Mouse (Mus musculus): ENCODE measurements around the gene Frzb. TPM values are rescaled to one million over a fixed set of nuclear protein-coding genes. Genes with fewer than 3 reads are reported as not detected.
"Not testable (repeated sequence)": the region's sequence is repeated elsewhere in the genome, so short reads cannot be mapped to it uniquely, and the experiment has no call there.

Frzb gene
- 54.7 and 56.2 TPM in 2 replicates for polyA plus RNA-seq (2016; fragmentation: Nextera tagmentation; extraction: Ambion mirVana)

DNA sequence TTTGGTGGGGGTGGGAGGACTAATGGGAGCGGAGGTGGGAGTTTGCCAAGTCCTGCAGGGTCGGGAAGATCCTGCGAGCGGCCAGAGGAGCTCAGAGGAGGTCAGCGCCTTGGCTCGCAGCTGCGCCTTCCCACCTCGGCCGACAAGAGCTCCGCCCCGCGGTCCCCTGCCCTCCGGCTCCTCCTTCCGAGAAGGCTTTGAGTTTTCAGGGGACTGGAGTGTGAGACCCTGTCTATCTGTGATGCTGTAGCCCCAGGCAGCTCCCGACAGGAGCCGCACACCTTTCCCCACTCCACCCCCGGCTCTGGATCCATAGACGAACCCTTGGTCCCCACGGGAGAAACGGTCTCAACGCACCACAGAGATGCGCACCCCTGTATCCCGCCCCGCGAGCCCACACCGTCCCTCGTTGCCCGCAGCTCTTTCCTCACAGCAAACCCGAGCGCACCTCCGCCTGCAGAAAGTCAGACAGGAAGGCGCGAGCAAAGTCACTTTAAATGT is at the start of gene Frzb:
TSS of gene Frzb (minus strand) at position 335 of the 501 bp plus-strand sequence.
- Histone ChIP-seq H3K27ac (peak within 1 kb of the TSS; percentile 88), H3K4me2 (peak within 1 kb of the TSS; percentile 96), H3K4me3 (replicated peaks) (peak within 1 kb of the TSS; percentile 68), H3K9me3 (no peaks in the 10 kb centered on the region; the same call in none of the 2 replicates), H3K9ac (replicated peaks) (peak within 1 kb of the TSS; percentile 81), H3K27me3 (0 out of 2 replicates have a peak, but pooled peaks cover 4% of the 10 kb centered on the region), H3K36me3 (0 out of 2 replicates have a peak, but pooled peaks cover 7% of the 10 kb centered on the region), H3K4me1 (replicated peaks) (peaks cover 13% of the 10 kb centered on the region)
- ATAC-seq (ENCODE audit: insufficient number of reproducible peaks, insufficient read depth, low FRiP score, low TSS enrichment, low read depth): peak; percentile 77
- under 1% methylated on average over 33 of the region's 33 CpGs for WGBS

GRCm38 (mm10) chr2:80495304-80495703 is 47.9 kb upstream of the Frzb start:
- ATAC-seq (ENCODE audit: insufficient number of reproducible peaks, insufficient read depth, low FRiP score, low TSS enrichment, low read depth); H3K27me3 ChIP-seq; H3K4me1 ChIP-seq (replicated peaks); H3K9ac ChIP-seq (replicated peaks); H3K9me3 ChIP-seq; H3K4me2 ChIP-seq; H3K4me3 ChIP-seq (replicated peaks); H3K27ac ChIP-seq: not testable (repeated sequence)
- peaks cover 10% of the 10 kb centered on the region; the same call in 1 of the 2 replicates for H3K36me3 ChIP-seq
- WGBS: 40% methylated on average over 7 of the region's 7 CpGs

DNA sequence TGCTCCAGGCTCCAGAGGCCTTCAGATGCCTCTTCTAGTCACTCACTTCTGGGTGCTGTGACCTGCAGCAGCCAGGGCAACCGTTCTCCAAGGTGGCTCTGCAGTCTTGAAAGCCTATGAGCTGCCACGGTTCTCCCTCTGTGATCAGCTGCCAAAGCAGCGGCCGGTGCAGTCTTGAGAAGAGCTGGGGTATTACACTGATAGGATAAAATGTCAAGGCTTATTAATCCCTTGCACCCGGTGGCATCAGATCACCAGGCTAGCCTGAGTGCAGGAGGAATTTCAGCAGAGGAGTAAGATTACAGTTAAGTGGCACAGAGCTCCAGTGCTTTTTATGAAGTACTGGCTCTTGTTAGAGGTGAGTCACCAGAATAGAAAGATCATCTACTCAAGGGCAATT is 39.4 kb upstream of the Frzb start:
- no peak for ATAC-seq (ENCODE audit: insufficient number of reproducible peaks, insufficient read depth, low FRiP score, low TSS enrichment, low read depth)
- H3K4me2 ChIP-seq: no peak overlapping the region
- no peaks in the 10 kb centered on the region for H3K27me3 ChIP-seq
- no peaks in the 10 kb centered on the region for H3K9me3 ChIP-seq
- 71% methylated on average over 5 of the region's 5 CpGs for WGBS
- no peaks in the 10 kb centered on the region for H3K36me3 ChIP-seq
- no peak overlapping the region for H3K9ac ChIP-seq (replicated peaks)
- no peak overlapping the region for H3K4me3 ChIP-seq (replicated peaks)
- no peak overlapping the region for H3K27ac ChIP-seq
- no peaks in the 10 kb centered on the region for H3K4me1 ChIP-seq (replicated peaks)

- H3K4me3 ChIP-seq (replicated peaks): no peak overlapping the region
- no peak overlapping the region for H3K27ac ChIP-seq
- no peak for ATAC-seq (ENCODE audit: insufficient number of reproducible peaks, insufficient read depth, low FRiP score, low TSS enrichment, low read depth)
- H3K36me3 ChIP-seq: no peaks in the 10 kb centered on the region
- 93% methylated on average over 5 of the region's 5 CpGs for WGBS
- no peaks in the 10 kb centered on the region for H3K9me3 ChIP-seq
- no peak overlapping the region for H3K9ac ChIP-seq (replicated peaks)
- no peaks in the 10 kb centered on the region for H3K27me3 ChIP-seq
- H3K4me2 ChIP-seq: no peak overlapping the region
- H3K4me1 ChIP-seq (replicated peaks): no peaks in the 10 kb centered on the region
Observed at GRCm38 (mm10) chr2:80484951-80485350, 37.5 kb upstream of the Frzb start.

GRCm38 (mm10) chr2:80475831-80476230 is 28.4 kb upstream of the Frzb start:
- H3K4me3 ChIP-seq (replicated peaks): no peak overlapping the region
- ATAC-seq (ENCODE audit: insufficient number of reproducible peaks, insufficient read depth, low FRiP score, low TSS enrichment, low read depth): no peak
- H3K4me1 ChIP-seq (replicated peaks): no peaks in the 10 kb centered on the region
- no peaks in the 10 kb centered on the region for H3K9me3 ChIP-seq
- no peaks in the 10 kb centered on the region for H3K36me3 ChIP-seq
- H3K27me3 ChIP-seq: no peaks in the 10 kb centered on the region
- H3K4me2 ChIP-seq: no peak overlapping the region
- H3K27ac ChIP-seq: no peak overlapping the region
- WGBS: 38% methylated on average over 1 of the region's 1 CpGs
- H3K9ac ChIP-seq (replicated peaks): no peak overlapping the region

GRCm38 (mm10) chr2:80474247-80474796 is 26.9 kb upstream of the Frzb start:
- Histone ChIP-seq H3K9me3 (no peaks in the 10 kb centered on the region), H3K27me3 (no peaks in the 10 kb centered on the region), H3K4me1 (replicated peaks) (no peaks in the 10 kb centered on the region), H3K36me3 (no peaks in the 10 kb centered on the region), H3K4me3 (replicated peaks) (no peak overlapping the region), H3K9ac (replicated peaks) (no peak overlapping the region), H3K27ac (no peak overlapping the region), H3K4me2 (no peak overlapping the region)
- WGBS: 82% methylated on average over 5 of the region's 5 CpGs
- ATAC-seq (ENCODE audit: insufficient number of reproducible peaks, insufficient read depth, low FRiP score, low TSS enrichment, low read depth): no peak

- WGBS: 75% methylated on average over 16 of the region's 16 CpGs
- H3K27me3 ChIP-seq: no peaks in the 10 kb centered on the region
- H3K27ac ChIP-seq: no peak overlapping the region
- no peak for ATAC-seq (ENCODE audit: insufficient number of reproducible peaks, insufficient read depth, low FRiP score, low TSS enrichment, low read depth)
- peaks cover 6% of the 10 kb centered on the region; the same call in 1 of the 2 replicates for H3K4me1 ChIP-seq (replicated peaks)
- no peaks in the 10 kb centered on the region for H3K36me3 ChIP-seq
- H3K4me2 ChIP-seq: no peak overlapping the region
- no peaks in the 10 kb centered on the region for H3K9me3 ChIP-seq
- no peak overlapping the region for H3K4me3 ChIP-seq (replicated peaks)
- H3K9ac ChIP-seq (replicated peaks): no peak overlapping the region
Observed at GRCm38 (mm10) chr2:80465991-80466821, 18.8 kb upstream of the Frzb start.

GRCm38 (mm10) chr2:80461827-80462226 is 14.4 kb upstream of the Frzb start:
- H3K4me2 ChIP-seq: no peak overlapping the region
- H3K4me1 ChIP-seq (replicated peaks): peaks cover 2% of the 10 kb centered on the region; the same call in 1 of the 2 replicates
- no peaks in the 10 kb centered on the region for H3K27me3 ChIP-seq
- no peaks in the 10 kb centered on the region for H3K9me3 ChIP-seq
- no peaks in the 10 kb centered on the region for H3K36me3 ChIP-seq
- ATAC-seq (ENCODE audit: insufficient number of reproducible peaks, insufficient read depth, low FRiP score, low TSS enrichment, low read depth): no peak
- no peak overlapping the region for H3K4me3 ChIP-seq (replicated peaks)
- 81% methylated on average over 8 of the region's 8 CpGs for WGBS
- no peak overlapping the region for H3K9ac ChIP-seq (replicated peaks)
- H3K27ac ChIP-seq: no peak overlapping the region

GRCm38 (mm10) chr2:80448231-80448630 is 806 bp upstream of the Frzb start:
- H3K27me3 ChIP-seq: 0 out of 2 replicates have a peak, but pooled peaks cover 4% of the 10 kb centered on the region
- WGBS: under 1% methylated on average over 12 of the region's 12 CpGs
- H3K4me3 ChIP-seq (replicated peaks): peak overlapping the region; percentile 68
- peak; percentile 29 for ATAC-seq (ENCODE audit: insufficient number of reproducible peaks, insufficient read depth, low FRiP score, low TSS enrichment, low read depth)
- peaks cover 13% of the 10 kb centered on the region for H3K4me1 ChIP-seq (replicated peaks)
- H3K36me3 ChIP-seq: 0 out of 2 replicates have a peak, but pooled peaks cover 7% of the 10 kb centered on the region
- no peaks in the 10 kb centered on the region; the same call in none of the 2 replicates for H3K9me3 ChIP-seq
- peak overlapping the region; percentile 88 for H3K27ac ChIP-seq
- H3K4me2 ChIP-seq: peak overlapping the region; percentile 96
- peak overlapping the region; percentile 81 for H3K9ac ChIP-seq (replicated peaks)

DNA sequence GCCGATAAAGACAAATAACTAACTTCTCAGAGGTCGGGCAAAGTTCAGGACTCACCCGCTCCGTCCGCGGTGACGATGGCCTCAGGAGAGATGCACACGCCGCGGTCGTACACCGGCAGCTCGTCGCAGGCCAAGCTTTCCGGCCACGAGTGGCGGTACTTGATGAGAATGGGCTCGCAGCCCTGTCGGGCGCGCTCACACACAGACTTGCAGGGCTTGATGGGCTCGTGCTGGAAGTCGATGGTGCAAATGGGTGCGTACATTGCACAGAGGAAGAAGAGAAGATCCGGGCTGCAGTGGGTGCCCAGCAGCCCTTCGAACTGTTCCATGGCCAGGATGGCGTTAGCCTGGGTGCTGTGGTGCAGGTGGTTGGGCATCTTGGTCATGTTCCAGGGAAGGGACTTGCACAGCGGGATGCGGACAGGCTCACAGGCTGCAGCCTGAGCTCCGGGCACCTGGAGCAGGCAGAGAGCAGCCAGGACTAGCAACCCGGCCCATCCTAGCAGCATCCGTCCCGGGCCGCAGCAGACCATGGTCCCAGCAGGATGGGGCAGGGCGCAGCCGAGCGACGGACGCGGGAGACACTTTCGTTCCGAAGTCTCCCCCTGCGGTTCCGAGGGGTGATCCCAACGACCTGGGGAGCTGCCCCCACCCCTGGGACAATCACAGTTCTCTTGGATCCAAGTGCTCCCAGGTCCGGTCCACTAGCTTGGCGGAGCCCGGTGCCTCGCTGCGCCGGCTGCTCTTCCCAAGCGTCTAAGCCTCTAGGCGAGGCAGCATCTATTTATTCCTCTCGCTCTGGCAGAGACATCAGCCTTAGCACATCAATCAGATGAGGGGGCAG is 895 bp downstream of the Frzb start:
- under 1% methylated on average over 54 of the region's 54 CpGs for WGBS
- H3K27ac ChIP-seq: peak overlapping the region; percentile 88
- peaks cover 13% of the 10 kb centered on the region for H3K4me1 ChIP-seq (replicated peaks)
- H3K9me3 ChIP-seq: no peaks in the 10 kb centered on the region; the same call in none of the 2 replicates
- peak overlapping the region; percentile 96 for H3K4me2 ChIP-seq
- peak overlapping the region; percentile 68 for H3K4me3 ChIP-seq (replicated peaks)
- H3K27me3 ChIP-seq: 0 out of 2 replicates have a peak, but pooled peaks cover 4% of the 10 kb centered on the region
- H3K9ac ChIP-seq (replicated peaks): peak overlapping the region; percentile 81
- 0 out of 2 replicates have a peak, but pooled peaks cover 7% of the 10 kb centered on the region for H3K36me3 ChIP-seq
- peak; percentile 43 for ATAC-seq (ENCODE audit: insufficient number of reproducible peaks, insufficient read depth, low FRiP score, low TSS enrichment, low read depth)
